Mouse (Mus musculus) layer of hippocampus, adult 2 months (tissue): ENCODE measurements around the gene Schip1. TPM values are rescaled to one million over a fixed set of nuclear protein-coding genes. Genes with fewer than 3 reads are reported as not detected.

Experiments used
- DNase-seq, 2 experiments: peaks; one replicate each; pipeline ENCODE4 v3.0.0; 2022; ENCODE audit warnings: low spot score in 2 of 2
- H3K27ac ChIP-seq: fragments of 200-600 bp; 2 replicates; pipeline ENCODE4 v1.8.1; 2022
- H3K4me3 ChIP-seq: fragments of 200-600 bp; 2 replicates; pipeline ENCODE4 v1.8.1; 2022; ENCODE audit warnings: mild to moderate bottlenecking
- CTCF ChIP-seq: fragments of 200-600 bp; conservative IDR thresholded peaks from 2 replicates; pipeline ENCODE4 v1.8.1; 2022; ENCODE audit warnings: antibody characterized with exemption, mild to moderate bottlenecking, moderate library complexity
- total RNA-seq, 2 experiments: library from RNA; stranded (reverse); gene quantifications; 2 replicates each; pipeline ENCODE4 v1.2.3; 2021

Schip1 gene
- total RNA-seq, 2 experiments from 2014 or later, result 276 to 283 TPM

- TF ChIP-seq CTCF, result no peak
- Histone ChIP-seq H3K27ac (no peak overlapping the region), H3K4me3 (no peak overlapping the region)
- peak in 1 of 2 experiments; percentile 12 for DNase-seq
Measured at GRCm38 (mm10) chr3:68150688-68151087, 86.1 kb downstream of the Schip1 start.

GRCm38 (mm10) chr3:68160175-68160574 is 95.6 kb downstream of the Schip1 start:
- Histone ChIP-seq H3K4me3 (no peak overlapping the region), H3K27ac (no peak overlapping the region)
- no peak for DNase-seq
- no peak for TF ChIP-seq CTCF

- no peak for TF ChIP-seq CTCF
- DNase-seq, result no peak
Measured at GRCm38 (mm10) chr3:68160760-68161159, 96.2 kb downstream of the Schip1 start.

GRCm38 (mm10) chr3:68178248-68178647 is 113.6 kb downstream of the Schip1 start:
- Histone ChIP-seq H3K4me3 (no peak overlapping the region), H3K27ac (no peak overlapping the region)
- TF ChIP-seq CTCF, result no peak
- DNase-seq, result no peak

More at GRCm38 (mm10) chr3:68160760-68161159, 96.2 kb downstream of the Schip1 start:
- Histone ChIP-seq H3K4me3 (no peak overlapping the region), H3K27ac (no peak overlapping the region)

GRCm38 (mm10) chr3:68187471-68187870 is 122.9 kb downstream of the Schip1 start:
- DNase-seq, result no peak
- no peak for TF ChIP-seq CTCF

GRCm38 (mm10) chr3:68189100-68189499 is 124.5 kb downstream of the Schip1 start:
- no peak overlapping the region for H3K27ac ChIP-seq
- no peak for DNase-seq
- TF ChIP-seq CTCF, result no peak

More at GRCm38 (mm10) chr3:68187471-68187870, 122.9 kb downstream of the Schip1 start:
- no peak overlapping the region for H3K27ac ChIP-seq
- H3K4me3 ChIP-seq, result no peak overlapping the region

GRCm38 (mm10) chr3:68196933-68197332 is 132.3 kb downstream of the Schip1 start:
- Histone ChIP-seq H3K27ac (no peak overlapping the region), H3K4me3 (no peak overlapping the region)
- DNase-seq, result no peak
- no peak for TF ChIP-seq CTCF

More at GRCm38 (mm10) chr3:68189100-68189499, 124.5 kb downstream of the Schip1 start:
- no peak overlapping the region for H3K4me3 ChIP-seq

GRCm38 (mm10) chr3:68201214-68201613 is 136.6 kb downstream of the Schip1 start:
- no peak for TF ChIP-seq CTCF
- DNase-seq, result peak; percentile 33 to 61

GRCm38 (mm10) chr3:68202162-68202902 is 137.7 kb downstream of the Schip1 start:
- no peak for DNase-seq
- Histone ChIP-seq H3K27ac (peak overlapping the region; percentile 78; the same call in 1 of the 2 replicates), H3K4me3 (no peak overlapping the region)
- no peak for TF ChIP-seq CTCF

More at GRCm38 (mm10) chr3:68201214-68201613, 136.6 kb downstream of the Schip1 start:
- Histone ChIP-seq H3K27ac (peak overlapping the region; percentile 78), H3K4me3 (no peak overlapping the region)

- DNase-seq, result no peak
- TF ChIP-seq CTCF, result no peak
- H3K4me3 ChIP-seq, result no peak overlapping the region
- no peak overlapping the region for H3K27ac ChIP-seq
Measured at GRCm38 (mm10) chr3:68203934-68204467, 139.4 kb downstream of the Schip1 start.

GRCm38 (mm10) chr3:68210422-68210821 is 145.8 kb downstream of the Schip1 start:
- DNase-seq, result no peak

GRCm38 (mm10) chr3:68221452-68221851 is 156.8 kb downstream of the Schip1 start:
- no peak for TF ChIP-seq CTCF
- H3K27ac ChIP-seq, result no peak overlapping the region
- DNase-seq, result no peak
- no peak overlapping the region for H3K4me3 ChIP-seq

More at GRCm38 (mm10) chr3:68210422-68210821, 145.8 kb downstream of the Schip1 start:
- no peak for TF ChIP-seq CTCF
- no peak overlapping the region for H3K4me3 ChIP-seq
- no peak overlapping the region for H3K27ac ChIP-seq

GRCm38 (mm10) chr3:68239887-68240286 is 175.3 kb downstream of the Schip1 start:
- Histone ChIP-seq H3K4me3 (no peak overlapping the region), H3K27ac (no peak overlapping the region)
- DNase-seq, result no peak
- TF ChIP-seq CTCF, result no peak

- no peak overlapping the region for H3K27ac ChIP-seq
- TF ChIP-seq CTCF, result no peak
- no peak for DNase-seq
- H3K4me3 ChIP-seq, result no peak overlapping the region
Measured at GRCm38 (mm10) chr3:68243239-68243638, 178.6 kb downstream of the Schip1 start.
